In genomic region chr11:74994141-74994540, GRCm38 (mm10) we compare ENCODE assay signal across 17 mouse cellular contexts.
DNase-seq lines count a peak whose midpoint lies in the region; ATAC-seq and TF ChIP-seq lines count a peak whose summit lies in the region.
"Had no signal": no experiment of that assay in that cellular context is flagged by ENCODE, and none has a peak within 500 bp of the region (broad histone marks: within the 10 kb centered on the region; RNA-seq: fewer than 3 reads in every experiment).

No protein-coding gene starts in this region.

- H3K36me3 ChIP-seq in heart, postnatal 0 days (replicated peaks; ENCODE audit: control insufficient read depth, insufficient read depth, low read length) = peaks cover 37% of the 10 kb centered on the region
- H3K36me3 ChIP-seq in liver, postnatal 0 days (replicated peaks; ENCODE audit: insufficient read depth, low read length) = peaks cover 15% of the 10 kb centered on the region
- no peaks in the 10 kb centered on the region for H3K36me3 ChIP-seq in liver, embryonic 11.5 days (ENCODE audit: control insufficient read depth, insufficient read depth, low read length)
- peaks cover 3 to 19% of the 10 kb centered on the region in 2 experiments; a peak in 3 of 4 replicates for H3K36me3 ChIP-seq in MEL (ENCODE audit: control insufficient read depth in 1 of 2, insufficient read depth in 2 of 2, low read length in 2 of 2)

- H3K4me2 ChIP-seq in heart, postnatal 0 days (ENCODE audit: low read depth, low read length) = no peak overlapping the region
- H3K4me2 ChIP-seq in liver, postnatal 0 days (ENCODE audit: low read depth, low read length) = no peak overlapping the region
- no peak overlapping the region for H3K4me2 ChIP-seq in liver, embryonic 11.5 days
- H3K4me2 ChIP-seq: heart, embryonic 15.5 days; hindbrain, embryonic 13.5 days; neural tube, embryonic 13.5 days had no signal

- peak; percentile 54 for TF ChIP-seq CTCF in heart, postnatal 0 days (IDR thresholded peaks at IDR 0.05; ENCODE audit: low read depth)
- peak; percentile 46 for TF ChIP-seq CTCF in liver, postnatal 0 days (IDR thresholded peaks at IDR 0.05; ENCODE audit: low read depth)
- peak in 1 of 3 experiments; percentile 24; a peak in 2 of 6 replicates for TF ChIP-seq CTCF in MEL (IDR thresholded peaks at IDR 0.05 in 2 of 3, conservative IDR thresholded peaks at IDR 0.05 in 1 of 3; ENCODE audit: control insufficient read depth in 1 of 3, insufficient read depth in 1 of 3, low read depth in 2 of 3, low read length in 3 of 3, poor library complexity in 1 of 3, severe bottlenecking in 1 of 3)
- 0 out of 2 replicates have a peak, but pooled peaks have one; percentile 12 for TF ChIP-seq CTCF in brain, embryonic 14.5 days (IDR thresholded peaks at IDR 0.05; ENCODE audit: borderline replicate concordance, extremely low read depth, insufficient read depth, insufficient read length)

- no peak overlapping the region for H3K4me3 ChIP-seq in heart, postnatal 0 days (ENCODE audit: low read depth, low read length)
- no peak overlapping the region for H3K4me3 ChIP-seq in liver, postnatal 0 days (ENCODE audit: low read depth, low read length)
- H3K4me3 ChIP-seq in liver, embryonic 11.5 days (ENCODE audit: low read depth, low read length) = no peak overlapping the region
- no peak overlapping the region for H3K4me3 ChIP-seq in MEL (ENCODE audit: control insufficient read depth in 1 of 2, insufficient read depth in 1 of 2, low read depth in 2 of 2, low read length in 2 of 2)
- H3K4me3 ChIP-seq: erythroblast, embryonic 14.5 days; heart, embryonic 15.5 days; hindbrain, embryonic 13.5 days; neural tube, embryonic 13.5 days had no signal

- no peak for TF ChIP-seq EP300 in heart, postnatal 0 days (IDR thresholded peaks at IDR 0.05; ENCODE audit: low read depth)
- TF ChIP-seq EP300 in liver, postnatal 0 days (IDR thresholded peaks at IDR 0.05; ENCODE audit: low read depth) = no peak
- TF ChIP-seq EP300 in MEL (IDR thresholded peaks at IDR 0.05; ENCODE audit: low read depth in 1 of 2, low read length in 2 of 2) = no peak

- ATAC-seq in heart, postnatal 0 days (ENCODE audit: insufficient read depth, low read depth) = 0 out of 2 replicates have a peak, but pooled peaks have one; percentile 27
- ATAC-seq in liver, postnatal 0 days = no peak
- no peak for ATAC-seq in liver, embryonic 11.5 days (replicated peaks; ENCODE audit: low FRiP score)

- H3K9me3 ChIP-seq in heart, postnatal 0 days (replicated peaks; ENCODE audit: control insufficient read depth, low read length) = no peaks in the 10 kb centered on the region
- no peaks in the 10 kb centered on the region for H3K9me3 ChIP-seq in liver, postnatal 0 days (ENCODE audit: low read length)
- no peaks in the 10 kb centered on the region for H3K9me3 ChIP-seq in liver, embryonic 11.5 days (ENCODE audit: control insufficient read depth, low read length)
- no peaks in the 10 kb centered on the region for H3K9me3 ChIP-seq in MEL (replicated peaks; ENCODE audit: insufficient read depth, low read length)
- H3K9me3 ChIP-seq: heart, embryonic 15.5 days; hindbrain, embryonic 13.5 days; neural tube, embryonic 13.5 days had no signal

- H3K27ac ChIP-seq in heart, postnatal 0 days (ENCODE audit: low read depth) = no peak overlapping the region
- no peak overlapping the region for H3K27ac ChIP-seq in liver, postnatal 0 days (ENCODE audit: low read depth)
- H3K27ac ChIP-seq in liver, embryonic 11.5 days (ENCODE audit: low read depth, low read length) = no peak overlapping the region
- H3K27ac ChIP-seq in MEL (ENCODE audit: control insufficient read depth, low read depth, low read length) = no peak overlapping the region
- H3K27ac ChIP-seq: heart, embryonic 15.5 days; hindbrain, embryonic 13.5 days; neural tube, embryonic 13.5 days had no signal

- H3K27me3 ChIP-seq in heart, postnatal 0 days (ENCODE audit: control insufficient read depth, insufficient read depth, low read length) = no peaks in the 10 kb centered on the region
- H3K27me3 ChIP-seq in liver, postnatal 0 days (ENCODE audit: insufficient read depth, low read length) = no peaks in the 10 kb centered on the region
- H3K27me3 ChIP-seq in liver, embryonic 11.5 days (replicated peaks; ENCODE audit: control insufficient read depth, insufficient read depth, low read length) = no peaks in the 10 kb centered on the region
- no peaks in the 10 kb centered on the region for H3K27me3 ChIP-seq in MEL (ENCODE audit: control insufficient read depth in 1 of 2, insufficient read depth in 2 of 2, low read length in 2 of 2)
- H3K27me3 ChIP-seq: heart, embryonic 15.5 days; hindbrain, embryonic 13.5 days; neural tube, embryonic 13.5 days had no signal

- H3K9ac ChIP-seq in heart, postnatal 0 days (replicated peaks; ENCODE audit: low read depth, low read length) = no peak overlapping the region
- H3K9ac ChIP-seq in liver, postnatal 0 days (replicated peaks) = no peak overlapping the region
- no peak overlapping the region for H3K9ac ChIP-seq in liver, embryonic 11.5 days (ENCODE audit: low read depth, low read length)
- no peak overlapping the region for H3K9ac ChIP-seq in MEL (ENCODE audit: control insufficient read depth, low read depth, low read length, poor library complexity, severe bottlenecking)
- H3K9ac ChIP-seq: heart, embryonic 15.5 days; hindbrain, embryonic 13.5 days; neural tube, embryonic 13.5 days had no signal

- DNase-seq in heart, postnatal 0 days (ENCODE audit: low spot score) = peak; percentile 47
- DNase-seq in heart, adult 8-10 months (ENCODE audit: low spot score) = no peak
- DNase-seq in liver, postnatal 0 days = no peak
- no peak for DNase-seq in liver, embryonic 11.5 days (ENCODE audit: low spot score)
- peak; percentile 21 for DNase-seq in MEL (ENCODE audit: low read depth, low spot score)
- no peak for DNase-seq in brain, embryonic 14.5 days (ENCODE audit: low read depth)
- no peak for DNase-seq in frontal cortex, postnatal 36 days (ENCODE audit: low spot score in 2 of 2)
- DNase-seq: adrenal gland, adult 2 months; cerebellum, adult 18-20 months; embryo, embryonic 11 days; gastrocnemius, postnatal 36 days; kidney, adult 18-20 months; thymus, adult 2 months had no signal

- H3K4me1 ChIP-seq in heart, postnatal 0 days (ENCODE audit: control insufficient read depth, insufficient read depth) = peaks cover 4% of the 10 kb centered on the region; the same call in 1 of the 2 replicates
- no peaks in the 10 kb centered on the region for H3K4me1 ChIP-seq in liver, postnatal 0 days (ENCODE audit: insufficient read depth)
- peaks cover 3% of the 10 kb centered on the region; the same call in 1 of the 2 replicates for H3K4me1 ChIP-seq in liver, embryonic 11.5 days (replicated peaks; ENCODE audit: control insufficient read depth, insufficient read depth, low read length)
- H3K4me1 ChIP-seq in MEL (ENCODE audit: control insufficient read depth in 1 of 2, insufficient read depth in 2 of 2, low read length in 2 of 2) = no peaks in the 10 kb centered on the region
- H3K4me1 ChIP-seq: hindbrain, embryonic 13.5 days; neural tube, embryonic 13.5 days had no signal

- TF ChIP-seq POLR2A in MEL (IDR thresholded peaks at IDR 0.05; ENCODE audit: control insufficient read depth in 1 of 2, insufficient read depth in 1 of 2, low read depth in 1 of 2, low read length in 2 of 2, poor library complexity in 1 of 2) = no peak
- no peak for TF ChIP-seq POLR2A in brain, embryonic 14.5 days (IDR thresholded peaks at IDR 0.05; ENCODE audit: borderline replicate concordance, extremely low read depth, insufficient read depth, insufficient read length, poor library complexity, severe bottlenecking)

- 71% methylated on average over 1 of the region's 1 CpGs for WGBS in heart, postnatal 0 days
- WGBS in liver, postnatal 0 days (ENCODE audit: insufficient replicate concordance) = 77% methylated on average over 1 of the region's 1 CpGs
- WGBS in liver, embryonic 11.5 days = 88% methylated on average over 1 of the region's 1 CpGs

- peak; percentile 14; the same call in 1 of the 2 replicates for TF ChIP-seq RAD21 in MEL (IDR thresholded peaks at IDR 0.05; ENCODE audit: low read depth, low read length)

- H3K79me2 ChIP-seq in MEL (ENCODE audit: control insufficient read depth, insufficient read depth, low read length, poor library complexity) = no peaks in the 10 kb centered on the region

TF ChIP-seq in MEL, 35 proteins besides CTCF, POLR2A, EP300 and RAD21:
- TF ChIP-seq SMC3 (IDR thresholded peaks at IDR 0.05; ENCODE audit: low read depth, low read length) (peak; percentile 40), TCF12 (IDR thresholded peaks at IDR 0.05; ENCODE audit: low read depth, low read length) (no peak)
TF ChIP-seq in MEL: peak in this region for 1.

Comparison
In these comparisons a context has a peak if more than half of its experiments do, and no peak if none do; other contexts are left out.
1. DNase-seq: peak in heart, postnatal 0 days (single experiment) and MEL (single experiment); none in heart, adult 8-10 months (single experiment), liver, postnatal 0 days (single experiment), liver, embryonic 11.5 days (single experiment), brain, embryonic 14.5 days (single experiment) and frontal cortex, postnatal 36 days (0 of 2).